Mouse (Mus musculus) liver, adult 2 months (tissue): ENCODE results near the gene Ctnnbl1. TPM values are rescaled to one million over a fixed set of nuclear protein-coding genes. Genes with fewer than 3 reads are reported as not detected.

Experiments used
- DNase-seq: peaks from one replicate; pipeline ENCODE4 v3.0.0-alpha.2; 2011; ENCODE audit warnings: low read depth, low spot score; ENCODE audit errors: extremely low read depth
- H3K27ac ChIP-seq: fragments of 200-500 bp; replicated peaks from 2 replicates; pipeline ENCODE4 v1.5.1; 2012; ENCODE audit warnings: low read depth, mild to moderate bottlenecking, control low read depth, inconsistent platforms, low read length; ENCODE audit not compliant: insufficient read depth
- H3K27me3 ChIP-seq: fragments of 200-500 bp; 2 replicates; pipeline ENCODE4 v1.6.1; 2012; ENCODE audit warnings: mild to moderate bottlenecking, moderate library complexity, low read length, inconsistent platforms; ENCODE audit not compliant: control insufficient read depth, insufficient read depth
- H3K36me3 ChIP-seq: fragments of 200-500 bp; 2 replicates; pipeline ENCODE4 v1.6.1; 2012; ENCODE audit warnings: low read length, inconsistent platforms; ENCODE audit not compliant: control insufficient read depth, insufficient read depth
- H3K4me1 ChIP-seq: fragments of 200-500 bp; 2 replicates; pipeline ENCODE4 v1.6.1; 2011; ENCODE audit warnings: low read length; ENCODE audit not compliant: control insufficient read depth, insufficient read depth
- H3K4me3 ChIP-seq: fragments of 200-500 bp; 2 replicates; pipeline ENCODE4 v1.5.1; 2011; ENCODE audit warnings: low read depth, mild to moderate bottlenecking, control low read depth, low read length, moderate library complexity; ENCODE audit not compliant: insufficient read depth
- H3K79me2 ChIP-seq: fragments of 200-500 bp; 2 replicates; pipeline ENCODE4 v1.6.1; 2012; ENCODE audit warnings: inconsistent platforms, mild to moderate bottlenecking, low read length, moderate library complexity; ENCODE audit not compliant: control insufficient read depth, insufficient read depth
- H3K9ac ChIP-seq: fragments of 200-500 bp; 2 replicates; pipeline ENCODE4 v1.6.1; 2012; ENCODE audit warnings: low read depth, mild to moderate bottlenecking, control low read depth, inconsistent platforms, low read length
- CTCF ChIP-seq: fragments of 200-500 bp; IDR thresholded peaks from 2 replicates; pipeline ENCODE4 v1.5.1; 2011; ENCODE audit warnings: low read depth, low read length, control low read depth
- POLR2A ChIP-seq: fragments of 200-500 bp; IDR thresholded peaks from 2 replicates; pipeline ENCODE4 v1.6.1; 2011; ENCODE audit warnings: low read length, control low read depth; ENCODE audit not compliant: insufficient read depth; ENCODE audit errors: extremely low read depth
- WGBS: fragments of 180-500 bp; shearing (Covaris S2); methylation state at CpG from one replicate; pipeline ENCODE4 v1.1.7; 2018; 5-methylcytosine and 5-hydroxymethylcytosine counted together
- polyA plus RNA-seq: library from polyadenylated mRNA; depleted of rRNA; stranded (reverse); fragments of >200 nt; gene quantifications from 2 replicates; pipeline ENCODE4 v1.2.3, GENCODE M21; 2012
- total RNA-seq: library from RNA; depleted of rRNA; stranded (reverse); fragments of >200 nt; gene quantifications from 2 replicates; pipeline ENCODE4 v1.2.3, GENCODE M21; 2014

Gene Ctnnbl1
- total and polyA plus RNA-seq, 2 experiments = 10.1 to 14.4 TPM

- no peak overlapping the region for H3K9ac ChIP-seq
- H3K27ac ChIP-seq = no peak overlapping the region
- H3K27me3 ChIP-seq = no peaks in the 10 kb centered on the region
- H3K36me3 ChIP-seq = peaks cover 3% of the 10 kb centered on the region; the same call in 1 of the 2 replicates
- TF ChIP-seq CTCF (no peak), POLR2A (no peak)
- no peak for DNase-seq
- no peak overlapping the region for H3K4me3 ChIP-seq
- WGBS = 94% methylated on average over 2 of the region's 2 CpGs
- H3K79me2 ChIP-seq = no peaks in the 10 kb centered on the region
- no peaks in the 10 kb centered on the region for H3K4me1 ChIP-seq
Measured at GRCm38 (mm10) chr2:157800288-157800687, 63.1 kb downstream of the Ctnnbl1 start.

- Histone ChIP-seq H3K4me1 (no peaks in the 10 kb centered on the region), H3K27ac (no peak overlapping the region), H3K36me3 (peaks cover 3% of the 10 kb centered on the region; the same call in 1 of the 2 replicates), H3K79me2 (no peaks in the 10 kb centered on the region), H3K27me3 (no peaks in the 10 kb centered on the region), H3K4me3 (no peak overlapping the region), H3K9ac (no peak overlapping the region)
- no peak for DNase-seq
- WGBS = 86% methylated on average over 11 of the region's 11 CpGs
- TF ChIP-seq CTCF (no peak), POLR2A (no peak)
Measured at GRCm38 (mm10) chr2:157800746-157801501, 63.7 kb downstream of the Ctnnbl1 start.

- no peak overlapping the region for H3K27ac ChIP-seq
- no peaks in the 10 kb centered on the region for H3K27me3 ChIP-seq
- no peak for TF ChIP-seq POLR2A
- TF ChIP-seq CTCF = no peak
- no peaks in the 10 kb centered on the region for H3K79me2 ChIP-seq
- no peak for DNase-seq
- peaks cover 3% of the 10 kb centered on the region; the same call in 1 of the 2 replicates for H3K36me3 ChIP-seq
- no peak overlapping the region for H3K9ac ChIP-seq
- H3K4me1 ChIP-seq = no peaks in the 10 kb centered on the region
- WGBS = 75% methylated on average over 8 of the region's 8 CpGs
- no peak overlapping the region for H3K4me3 ChIP-seq
Measured at GRCm38 (mm10) chr2:157801505-157802357, 64.5 kb downstream of the Ctnnbl1 start.

DNA sequence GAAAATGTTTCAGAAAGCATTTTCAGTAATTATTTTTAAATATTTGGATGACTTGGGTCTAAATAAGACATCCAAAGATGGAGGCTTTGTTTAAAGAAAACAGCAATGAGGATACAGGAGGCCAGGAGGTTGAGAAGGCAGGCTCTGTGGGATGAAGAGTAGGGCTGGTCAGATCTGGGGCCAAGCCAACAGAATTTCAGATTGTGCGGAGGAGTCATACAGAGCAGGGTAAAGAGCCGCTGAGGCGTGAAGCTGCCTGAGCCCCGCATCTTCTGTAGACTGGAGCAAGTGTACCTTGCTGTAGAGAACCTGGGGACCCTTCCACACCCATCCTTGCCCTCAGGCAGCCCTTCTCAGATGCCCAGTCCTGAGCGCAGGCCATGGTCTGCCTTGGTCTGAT, 65.5 kb downstream of the Ctnnbl1 start:
- H3K9ac ChIP-seq = no peak overlapping the region
- H3K79me2 ChIP-seq = no peaks in the 10 kb centered on the region
- DNase-seq = no peak
- WGBS = 100% methylated on average over 5 of the region's 5 CpGs
- H3K4me3 ChIP-seq = no peak overlapping the region
- H3K27me3 ChIP-seq = no peaks in the 10 kb centered on the region
- TF ChIP-seq CTCF (no peak), POLR2A (no peak)
- peaks cover 3% of the 10 kb centered on the region; the same call in 1 of the 2 replicates for H3K36me3 ChIP-seq
- no peak overlapping the region for H3K27ac ChIP-seq
- H3K4me1 ChIP-seq = no peaks in the 10 kb centered on the region

- H3K79me2 ChIP-seq = no peaks in the 10 kb centered on the region
- H3K36me3 ChIP-seq = no peaks in the 10 kb centered on the region; the same call in 1 of the 2 replicates
Measured at GRCm38 (mm10) chr2:157804388-157804787, 67.2 kb downstream of the Ctnnbl1 start.

More at GRCm38 (mm10) chr2:157804388-157804787, 67.2 kb downstream of the Ctnnbl1 start:
- TF ChIP-seq POLR2A = no peak
- no peak for TF ChIP-seq CTCF
- H3K27me3 ChIP-seq = no peaks in the 10 kb centered on the region
- H3K4me1 ChIP-seq = no peaks in the 10 kb centered on the region; the same call in 1 of the 2 replicates
- WGBS = 92% methylated on average over 3 of the region's 3 CpGs
- H3K4me3 ChIP-seq = no peak overlapping the region
- H3K9ac ChIP-seq = no peak overlapping the region
- no peak overlapping the region for H3K27ac ChIP-seq
- DNase-seq = no peak
